Mouse (Mus musculus): ENCODE data around the gene Tfcp2l1.
"Not testable (repeated sequence)": the region's sequence is repeated elsewhere in the genome, so short reads cannot be mapped to it uniquely, and the experiment has no call there.

Tfcp2l1 gene

GRCm38 (mm10) chr1:118627781-118628464 lies at the start of gene Tfcp2l1:
Tfcp2l1 (plus strand) TSS chr1:118627945.
- peak; percentile 42 to 55 for DNase-seq (ENCODE audit: low spot score in 2 of 2)

GRCm38 (mm10) chr1:118580174-118580702 lies 47.5 kb upstream of the Tfcp2l1 start:
- no peak for DNase-seq (ENCODE audit: low spot score in 2 of 2)

- no peak for DNase-seq (ENCODE audit: low spot score in 2 of 2)
Observed at GRCm38 (mm10) chr1:118581179-118581578, 46.6 kb upstream of the Tfcp2l1 start.

GRCm38 (mm10) chr1:118589721-118590120 lies 38.0 kb upstream of the Tfcp2l1 start:
- no peak for DNase-seq (ENCODE audit: low spot score in 2 of 2)

- no peak for DNase-seq (ENCODE audit: low spot score in 2 of 2)
Observed at GRCm38 (mm10) chr1:118592933-118593332, 34.8 kb upstream of the Tfcp2l1 start.

- no peak for DNase-seq (ENCODE audit: low spot score in 2 of 2)
Observed at GRCm38 (mm10) chr1:118595395-118595794, 32.4 kb upstream of the Tfcp2l1 start.

- no peak for DNase-seq (ENCODE audit: low spot score in 2 of 2)
Observed at GRCm38 (mm10) chr1:118597475-118598213, 30.1 kb upstream of the Tfcp2l1 start.

GRCm38 (mm10) chr1:118598339-118598738 lies 29.4 kb upstream of the Tfcp2l1 start:
- DNase-seq (ENCODE audit: low spot score in 2 of 2) = peak in 1 of 2 experiments; percentile 6

- no peak for DNase-seq (ENCODE audit: low spot score in 2 of 2)
Observed at GRCm38 (mm10) chr1:118613631-118614183, 14.0 kb upstream of the Tfcp2l1 start.

- not testable (repeated sequence) for DNase-seq (ENCODE audit: low spot score in 2 of 2)
Observed at GRCm38 (mm10) chr1:118621055-118621454, 6.7 kb upstream of the Tfcp2l1 start.

- DNase-seq (ENCODE audit: low spot score in 2 of 2) = no peak
Observed at GRCm38 (mm10) chr1:118622857-118623256, 4.9 kb upstream of the Tfcp2l1 start.

- DNase-seq (ENCODE audit: low spot score in 2 of 2) = no peak
Observed at GRCm38 (mm10) chr1:118625461-118625860, 2.3 kb upstream of the Tfcp2l1 start.

- DNase-seq (ENCODE audit: low spot score in 2 of 2) = no peak
Observed at GRCm38 (mm10) chr1:118625921-118626320, 1.8 kb upstream of the Tfcp2l1 start.

- DNase-seq (ENCODE audit: low spot score in 2 of 2) = no peak
Observed at GRCm38 (mm10) chr1:118626452-118626851, 1.3 kb upstream of the Tfcp2l1 start.

- DNase-seq (ENCODE audit: low spot score in 2 of 2) = no peak
Observed at GRCm38 (mm10) chr1:118633415-118633980, 5.8 kb downstream of the Tfcp2l1 start.

GRCm38 (mm10) chr1:118642296-118642999 lies 14.7 kb downstream of the Tfcp2l1 start:
- no peak for DNase-seq (ENCODE audit: low spot score in 2 of 2)

GRCm38 (mm10) chr1:118643138-118643979 lies 15.6 kb downstream of the Tfcp2l1 start:
- no peak for DNase-seq (ENCODE audit: low spot score in 2 of 2)

GRCm38 (mm10) chr1:118645701-118646100 lies 18.0 kb downstream of the Tfcp2l1 start:
- no peak for DNase-seq (ENCODE audit: low spot score in 2 of 2)

GRCm38 (mm10) chr1:118648015-118648414 lies 20.3 kb downstream of the Tfcp2l1 start:
- no peak for DNase-seq (ENCODE audit: low spot score in 2 of 2)

GRCm38 (mm10) chr1:118649933-118650770 lies 22.4 kb downstream of the Tfcp2l1 start:
- DNase-seq (ENCODE audit: low spot score in 2 of 2) = no peak

Measured in cerebellum, postnatal 4 days (tissue).